Mouse (Mus musculus) CH12F3 (cell line): ENCODE measurements around the gene Cst7.
"Not testable (repeated sequence)": the region's sequence is repeated elsewhere in the genome, so short reads cannot be mapped to it uniquely, and the experiment has no call there.

Source experiments
- in situ Hi-C: fragments of 300-500 bp; cut with MboI; formaldehyde crosslinking; loops from 2 replicates; pipeline ENCODE4 v1.14.3; 2020; ENCODE audit warnings: low sequenced_read_pairs

Cst7 gene

GRCm38 (mm10) chr2:150569847-150570590 lies at the start of gene Cst7:
TSS of gene Cst7 (plus strand) at chr2:150570415.
- in situ Hi-C loops: no loop called here

GRCm38 (mm10) chr2:150525703-150526207 lies 44.5 kb upstream of the Cst7 start:
- in situ Hi-C loops: no loop called here

GRCm38 (mm10) chr2:150549576-150549975 lies 20.6 kb upstream of the Cst7 start:
- in situ Hi-C loops: not testable (repeated sequence)

GRCm38 (mm10) chr2:150558568-150558967 lies 11.6 kb upstream of the Cst7 start:
- in situ Hi-C loops: no loop called here

- in situ Hi-C loops: no loop called here
These were observed 3.2 kb upstream of the Cst7 start for GRCm38 (mm10) chr2:150567051-150567450.

GRCm38 (mm10) chr2:150570761-150571160 lies 546 bp downstream of the Cst7 start:
- in situ Hi-C loops: no loop called here

- in situ Hi-C loops: no loop called here
These were observed 2.2 kb downstream of the Cst7 start for GRCm38 (mm10) chr2:150572463-150572862.

- in situ Hi-C loops: no loop called here
These were observed 6.0 kb downstream of the Cst7 start for GRCm38 (mm10) chr2:150576256-150576655.

- in situ Hi-C loops: no loop called here
These were observed 8.4 kb downstream of the Cst7 start for GRCm38 (mm10) chr2:150578603-150579002.

GRCm38 (mm10) chr2:150579628-150580027 lies 9.4 kb downstream of the Cst7 start:
- in situ Hi-C loops: no loop called here

GRCm38 (mm10) chr2:150589076-150589475 lies 18.9 kb downstream of the Cst7 start:
- in situ Hi-C loops: no loop called here

GRCm38 (mm10) chr2:150595411-150596190 lies 25.4 kb downstream of the Cst7 start:
- in situ Hi-C loops: no loop called here

- in situ Hi-C loops: no loop called here
These were observed 30.0 kb downstream of the Cst7 start for GRCm38 (mm10) chr2:150600263-150600662.

GRCm38 (mm10) chr2:150602166-150602565 lies 32.0 kb downstream of the Cst7 start:
- in situ Hi-C loops: no loop called here

GRCm38 (mm10) chr2:150604802-150605201 lies 34.6 kb downstream of the Cst7 start:
- in situ Hi-C loops: no loop called here

- in situ Hi-C loops: no loop called here
These were observed 36.9 kb downstream of the Cst7 start for GRCm38 (mm10) chr2:150607086-150607485.

- in situ Hi-C loops: no loop called here
These were observed 38.0 kb downstream of the Cst7 start, which contains the start of gene Apmap for GRCm38 (mm10) chr2:150608087-150608799. TSS of gene Apmap (minus strand) at chr2:150608567.

GRCm38 (mm10) chr2:150608872-150609560 lies 38.8 kb downstream of the Cst7 start:
- in situ Hi-C loops: no loop called here

GRCm38 (mm10) chr2:150610097-150610496 lies 39.9 kb downstream of the Cst7 start:
- in situ Hi-C loops: loop anchor here (5.0 kb wide), 1 partner anchor 62 kb away; no protein-coding TSS in a partner anchor

- in situ Hi-C loops: no loop called here
These were observed 51.5 kb downstream of the Cst7 start for GRCm38 (mm10) chr2:150621698-150622097.

GRCm38 (mm10) chr2:150623957-150624356 lies 53.7 kb downstream of the Cst7 start:
- in situ Hi-C loops: no loop called here
